Mouse (Mus musculus) liver, adult 2 months (tissue): ENCODE measurements around the gene Zfp358. TPM values are rescaled to one million over a fixed set of nuclear protein-coding genes. Genes with fewer than 3 reads are reported as not detected.

ENCODE experiments used
- DNase-seq: peaks from one replicate; pipeline ENCODE4 v3.0.0-alpha.2; 2011; ENCODE audit warnings: low read depth, low spot score; ENCODE audit errors: extremely low read depth
- H3K27ac ChIP-seq: fragments of 200-500 bp; replicated peaks from 2 replicates; pipeline ENCODE4 v1.5.1; 2012; ENCODE audit warnings: low read depth, mild to moderate bottlenecking, control low read depth, inconsistent platforms, low read length; ENCODE audit not compliant: insufficient read depth
- H3K27me3 ChIP-seq: fragments of 200-500 bp; 2 replicates; pipeline ENCODE4 v1.6.1; 2012; ENCODE audit warnings: mild to moderate bottlenecking, moderate library complexity, low read length, inconsistent platforms; ENCODE audit not compliant: control insufficient read depth, insufficient read depth
- H3K36me3 ChIP-seq: fragments of 200-500 bp; 2 replicates; pipeline ENCODE4 v1.6.1; 2012; ENCODE audit warnings: low read length, inconsistent platforms; ENCODE audit not compliant: control insufficient read depth, insufficient read depth
- H3K4me1 ChIP-seq: fragments of 200-500 bp; 2 replicates; pipeline ENCODE4 v1.6.1; 2011; ENCODE audit warnings: low read length; ENCODE audit not compliant: control insufficient read depth, insufficient read depth
- H3K4me3 ChIP-seq: fragments of 200-500 bp; 2 replicates; pipeline ENCODE4 v1.5.1; 2011; ENCODE audit warnings: low read depth, mild to moderate bottlenecking, control low read depth, low read length, moderate library complexity; ENCODE audit not compliant: insufficient read depth
- H3K79me2 ChIP-seq: fragments of 200-500 bp; 2 replicates; pipeline ENCODE4 v1.6.1; 2012; ENCODE audit warnings: inconsistent platforms, mild to moderate bottlenecking, low read length, moderate library complexity; ENCODE audit not compliant: control insufficient read depth, insufficient read depth
- H3K9ac ChIP-seq: fragments of 200-500 bp; 2 replicates; pipeline ENCODE4 v1.6.1; 2012; ENCODE audit warnings: low read depth, mild to moderate bottlenecking, control low read depth, inconsistent platforms, low read length
- CTCF ChIP-seq: fragments of 200-500 bp; IDR thresholded peaks from 2 replicates; pipeline ENCODE4 v1.5.1; 2011; ENCODE audit warnings: low read depth, low read length, control low read depth
- POLR2A ChIP-seq: fragments of 200-500 bp; IDR thresholded peaks from 2 replicates; pipeline ENCODE4 v1.6.1; 2011; ENCODE audit warnings: low read length, control low read depth; ENCODE audit not compliant: insufficient read depth; ENCODE audit errors: extremely low read depth
- WGBS: fragments of 180-500 bp; shearing (Covaris S2); methylation state at CpG from one replicate; pipeline ENCODE4 v1.1.7; 2018; 5-methylcytosine and 5-hydroxymethylcytosine counted together
- polyA plus RNA-seq: library from polyadenylated mRNA; depleted of rRNA; stranded (reverse); fragments of >200 nt; gene quantifications from 2 replicates; pipeline ENCODE4 v1.2.3, GENCODE M21; 2012; rRNA removed
- total RNA-seq: library from RNA; depleted of rRNA; stranded (reverse); fragments of >200 nt; gene quantifications from 2 replicates; pipeline ENCODE4 v1.2.3, GENCODE M21; 2014; rRNA removed

Gene Zfp358
- total RNA-seq (2.7 and 4.4 TPM in 2 replicates), polyA plus RNA-seq (20.8 and 25.9 TPM in 2 replicates)

GRCm38 (mm10) chr8:3492901-3493844, at the start of gene Zfp358:
Zfp358 (plus strand) TSS chr8:3493138.
- peaks cover 10% of the 10 kb centered on the region; the same call in 1 of the 2 replicates for H3K79me2 ChIP-seq
- DNase-seq: no peak
- 1% methylated on average over 57 of the region's 64 CpGs for WGBS
- peak within 1 kb of the TSS; percentile 100 for H3K9ac ChIP-seq
- H3K27ac ChIP-seq: peak within 1 kb of the TSS; percentile 72
- TF ChIP-seq POLR2A: peak; percentile 37; the same call in 1 of the 2 replicates
- no peak for TF ChIP-seq CTCF
- peaks cover 3% of the 10 kb centered on the region; the same call in 1 of the 2 replicates for H3K4me1 ChIP-seq
- no peaks in the 10 kb centered on the region for H3K36me3 ChIP-seq
- H3K27me3 ChIP-seq: no peaks in the 10 kb centered on the region
- H3K4me3 ChIP-seq: peak within 1 kb of the TSS; percentile 100

GRCm38 (mm10) chr8:3449226-3449625, 43.7 kb upstream of the Zfp358 start:
- WGBS: 88% methylated on average over 2 of the region's 2 CpGs
- peaks cover 14% of the 10 kb centered on the region; the same call in 1 of the 2 replicates for H3K36me3 ChIP-seq
- H3K27me3 ChIP-seq: no peaks in the 10 kb centered on the region
- H3K4me3 ChIP-seq: no peak overlapping the region
- no peaks in the 10 kb centered on the region for H3K4me1 ChIP-seq
- no peak for DNase-seq
- H3K79me2 ChIP-seq: no peaks in the 10 kb centered on the region
- no peak overlapping the region for H3K9ac ChIP-seq
- H3K27ac ChIP-seq: no peak overlapping the region
- TF ChIP-seq CTCF (no peak), POLR2A (no peak)

GRCm38 (mm10) chr8:3450670-3451069, 42.3 kb upstream of the Zfp358 start:
- H3K9ac ChIP-seq: no peak overlapping the region
- 22% methylated on average over 5 of the region's 5 CpGs for WGBS
- no peaks in the 10 kb centered on the region for H3K4me1 ChIP-seq
- H3K79me2 ChIP-seq: no peaks in the 10 kb centered on the region
- H3K36me3 ChIP-seq: peaks cover 16% of the 10 kb centered on the region
- peak; percentile 46 for DNase-seq
- TF ChIP-seq POLR2A: no peak
- peak; percentile 96 for TF ChIP-seq CTCF
- H3K4me3 ChIP-seq: no peak overlapping the region
- H3K27ac ChIP-seq: no peak overlapping the region
- no peaks in the 10 kb centered on the region for H3K27me3 ChIP-seq

- WGBS: 98% methylated on average over 25 of the region's 25 CpGs
- no peaks in the 10 kb centered on the region for H3K27me3 ChIP-seq
- no peak for DNase-seq
- no peak overlapping the region for H3K27ac ChIP-seq
- H3K4me1 ChIP-seq: no peaks in the 10 kb centered on the region
- H3K36me3 ChIP-seq: peaks cover 22% of the 10 kb centered on the region
- no peak for TF ChIP-seq POLR2A
- TF ChIP-seq CTCF: no peak
- no peak overlapping the region for H3K4me3 ChIP-seq
- no peaks in the 10 kb centered on the region for H3K79me2 ChIP-seq
- H3K9ac ChIP-seq: no peak overlapping the region
These were observed 40.9 kb upstream of the Zfp358 start for GRCm38 (mm10) chr8:3451992-3452391.

GRCm38 (mm10) chr8:3463248-3463647, 29.7 kb upstream of the Zfp358 start:
- TF ChIP-seq CTCF (no peak), POLR2A (no peak)
- Histone ChIP-seq H3K9ac (no peak overlapping the region), H3K4me1 (peaks cover 34% of the 10 kb centered on the region), H3K27ac (peak overlapping the region; percentile 78), H3K4me3 (no peak overlapping the region), H3K36me3 (peaks cover 14% of the 10 kb centered on the region; the same call in 1 of the 2 replicates), H3K79me2 (peaks cover 4% of the 10 kb centered on the region; the same call in 1 of the 2 replicates), H3K27me3 (no peaks in the 10 kb centered on the region)
- WGBS: 21% methylated on average over 2 of the region's 2 CpGs
- DNase-seq: peak; percentile 97
